Mouse (Mus musculus) olfactory bulb, adult 2 months (tissue): ENCODE measurements around the gene Thbd. TPM values are rescaled to one million over a fixed set of nuclear protein-coding genes. Genes with fewer than 3 reads are reported as not detected.

Experiments
- H3K27ac ChIP-seq: fragments of 200-500 bp; 2 replicates; pipeline ENCODE4 v1.5.1; 2012; ENCODE audit warnings: low read depth, low read length; ENCODE audit not compliant: insufficient read depth
- H3K4me1 ChIP-seq: fragments of 200-500 bp; 2 replicates; pipeline ENCODE4 v1.6.1; 2012; ENCODE audit warnings: low read length; ENCODE audit not compliant: control insufficient read depth, insufficient read depth
- H3K4me3 ChIP-seq: fragments of 200-500 bp; 2 replicates; pipeline ENCODE4 v1.5.1; 2012; ENCODE audit warnings: mild to moderate bottlenecking, low read depth, low read length, moderate library complexity; ENCODE audit not compliant: insufficient read depth
- CTCF ChIP-seq: fragments of 200-500 bp; IDR thresholded peaks from 2 replicates; pipeline ENCODE4 v1.5.1; 2012; ENCODE audit warnings: low read depth, mild to moderate bottlenecking, low read length, moderate library complexity; ENCODE audit not compliant: insufficient read depth
- POLR2A ChIP-seq: fragments of 200-500 bp; IDR thresholded peaks from 2 replicates; pipeline ENCODE4 v1.6.1; 2012; ENCODE audit warnings: mild to moderate bottlenecking, low read depth, low read length, moderate library complexity; ENCODE audit not compliant: insufficient read depth
- WGBS: fragments of 180-500 bp; shearing (Covaris S2); methylation state at CpG from one replicate; pipeline ENCODE4 v1.1.7; 2018; 5-methylcytosine and 5-hydroxymethylcytosine counted together
- polyA plus RNA-seq: library from polyadenylated mRNA; stranded (reverse); fragments of >200 nt; gene quantifications from 2 replicates; pipeline ENCODE4 v1.2.4, GENCODE M21; 2012; ENCODE audit warnings: low replicate concordance; ENCODE audit not compliant: missing spikeins, insufficient read depth, insufficient read length

Thbd gene
- polyA plus RNA-seq, 1 experiment, result not detected

GRCm38 (mm10) chr2:148378817-148379342, 29.1 kb downstream of the Thbd start:
- 71% methylated on average over 1 of the region's 1 CpGs for WGBS
- H3K27ac ChIP-seq, result no peak overlapping the region

DNA sequence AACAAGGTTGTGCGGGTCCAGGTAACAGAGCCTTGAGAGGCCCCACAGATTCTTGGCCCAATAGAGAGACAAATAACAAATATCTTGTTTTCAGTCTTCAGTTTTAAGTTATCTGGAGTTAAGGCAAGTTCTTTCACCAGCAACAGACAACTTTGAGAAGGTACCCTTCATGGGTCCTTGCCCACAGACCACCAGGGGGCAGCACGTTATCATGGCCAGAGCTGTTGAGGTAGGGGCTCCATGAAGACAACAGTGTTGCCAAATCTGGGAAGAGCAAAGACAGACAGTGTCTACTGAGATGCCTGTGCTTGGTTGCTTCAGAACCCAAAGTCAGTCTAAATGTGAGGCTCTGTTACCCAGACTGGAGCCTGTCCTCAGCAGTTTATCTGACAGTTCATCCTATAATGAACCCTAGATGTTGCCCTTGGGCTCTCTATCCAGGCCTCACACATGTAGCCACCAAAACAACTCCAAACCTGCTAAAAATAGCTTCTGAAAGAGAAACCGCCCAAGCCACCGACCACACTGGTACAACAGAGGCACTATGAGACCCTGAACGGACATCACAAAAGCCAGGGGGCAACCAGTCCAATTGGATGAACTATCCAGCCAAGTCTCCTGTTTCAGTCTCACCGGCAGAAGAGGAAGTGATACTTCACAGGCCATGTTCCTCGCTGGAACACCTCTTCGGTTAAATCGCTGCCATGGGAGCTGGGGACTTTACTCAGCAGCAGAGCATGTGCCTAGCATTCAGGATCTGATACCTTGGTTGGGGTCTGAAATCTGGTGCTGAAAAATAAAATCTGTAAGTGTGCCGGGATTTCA, 32.5 kb downstream of the Thbd start:
- Histone ChIP-seq H3K4me1 (no peaks in the 10 kb centered on the region), H3K27ac (no peak overlapping the region), H3K4me3 (no peak overlapping the region)
- TF ChIP-seq POLR2A, result no peak
- no peak for TF ChIP-seq CTCF
- WGBS, result 81% methylated on average over 10 of the region's 10 CpGs

More at GRCm38 (mm10) chr2:148378817-148379342, 29.1 kb downstream of the Thbd start:
- Histone ChIP-seq H3K4me3 (no peak overlapping the region), H3K4me1 (no peaks in the 10 kb centered on the region)
- no peak for TF ChIP-seq CTCF
- TF ChIP-seq POLR2A, result no peak

- H3K27ac ChIP-seq, result no peak overlapping the region
- TF ChIP-seq POLR2A, result no peak
- TF ChIP-seq CTCF, result no peak
- WGBS, result 86% methylated on average over 2 of the region's 2 CpGs
Observed at GRCm38 (mm10) chr2:148373602-148374071, 34.4 kb downstream of the Thbd start.

DNA sequence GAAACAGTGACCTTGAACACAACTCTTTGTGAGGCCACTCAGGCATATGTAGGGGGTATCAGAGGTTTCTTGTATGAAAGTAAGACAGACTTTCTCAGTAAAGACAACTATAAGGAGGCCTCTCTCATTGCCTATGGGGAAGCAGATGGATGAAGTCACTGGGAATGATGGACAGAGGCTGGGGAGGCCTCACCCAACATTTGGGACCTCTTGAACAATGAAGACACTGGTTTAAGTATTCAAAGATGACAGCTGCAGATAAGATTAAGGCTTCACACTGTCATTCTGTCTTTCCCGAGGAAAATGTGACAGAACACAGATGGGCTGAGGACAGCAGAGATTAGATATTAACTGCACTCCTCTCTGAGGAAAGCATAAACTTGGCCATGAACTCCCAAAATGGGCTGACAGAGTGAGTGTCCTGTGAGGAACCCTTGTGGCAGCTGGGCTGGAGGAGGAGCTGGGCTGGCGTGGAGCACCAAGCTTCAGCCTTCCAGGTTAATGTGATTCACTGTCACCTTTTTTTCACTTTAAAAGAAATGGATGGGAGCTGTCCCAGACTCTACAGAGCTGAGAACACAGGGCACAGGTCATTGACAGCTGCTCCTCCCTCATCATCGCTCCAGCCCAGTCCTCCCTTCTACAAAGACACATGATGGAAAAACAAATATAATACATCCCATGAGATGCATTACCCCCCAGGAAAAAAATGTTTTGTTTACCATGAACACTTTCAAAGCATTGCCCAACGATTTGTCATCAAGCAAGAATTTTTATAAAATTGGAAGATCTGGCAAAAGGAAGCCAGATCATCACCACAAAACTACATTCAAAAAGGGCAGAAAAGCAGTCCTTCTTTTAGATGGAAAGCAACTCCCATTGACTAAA, 36.0 kb downstream of the Thbd start:
- 88% methylated on average over 4 of the region's 4 CpGs for WGBS

More at GRCm38 (mm10) chr2:148373602-148374071, 34.4 kb downstream of the Thbd start:
- Histone ChIP-seq H3K4me1 (no peaks in the 10 kb centered on the region), H3K4me3 (no peak overlapping the region)

GRCm38 (mm10) chr2:148365227-148365626, 42.8 kb downstream of the Thbd start:
- Histone ChIP-seq H3K4me3 (no peak overlapping the region), H3K27ac (no peak overlapping the region), H3K4me1 (no peaks in the 10 kb centered on the region)
- 53% methylated on average over 1 of the region's 1 CpGs for WGBS
- TF ChIP-seq CTCF (no peak), POLR2A (no peak)

More for the DNA sequence above, 36.0 kb downstream of the Thbd start:
- H3K27ac ChIP-seq, result no peak overlapping the region
- no peaks in the 10 kb centered on the region for H3K4me1 ChIP-seq
- H3K4me3 ChIP-seq, result no peak overlapping the region
- no peak for TF ChIP-seq CTCF
- TF ChIP-seq POLR2A, result no peak

DNA sequence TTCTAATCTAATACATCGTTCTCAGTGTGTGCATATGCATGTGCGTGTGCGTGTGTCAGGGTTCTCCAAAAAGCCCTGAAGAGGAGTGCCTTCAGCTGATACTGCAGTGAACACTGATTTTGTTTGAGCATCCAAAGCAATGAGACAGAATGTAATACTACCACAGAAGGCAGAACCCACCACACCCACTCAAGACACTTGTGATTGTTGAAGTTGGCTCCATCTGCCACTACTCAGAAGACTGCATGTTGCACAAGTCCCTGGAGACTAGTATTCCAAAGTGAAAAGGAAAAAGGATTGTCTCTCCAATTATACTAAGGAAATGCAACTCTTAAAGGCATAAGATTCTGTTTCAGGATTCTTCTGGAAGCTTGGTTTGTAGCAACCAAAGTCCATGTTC, 43.5 kb downstream of the Thbd start:
- TF ChIP-seq CTCF (no peak), POLR2A (no peak)

GRCm38 (mm10) chr2:148357145-148357544, 50.8 kb downstream of the Thbd start:
- Histone ChIP-seq H3K4me3 (no peak overlapping the region), H3K27ac (no peak overlapping the region), H3K4me1 (no peaks in the 10 kb centered on the region)
- TF ChIP-seq POLR2A (no peak), CTCF (no peak)
- 79% methylated on average over 1 of the region's 1 CpGs for WGBS

More for the DNA sequence above, 43.5 kb downstream of the Thbd start:
- no peak overlapping the region for H3K4me3 ChIP-seq
- 90% methylated on average over 3 of the region's 3 CpGs for WGBS
- H3K27ac ChIP-seq, result no peak overlapping the region
- no peaks in the 10 kb centered on the region for H3K4me1 ChIP-seq

Other genes with a start within 250 kb of the Thbd start
- not detected in 2 replicates for gene Sstr4, start 12.8 kb downstream of the Thbd start, polyA plus RNA-seq
- not detected in 2 replicates for gene Cd93, start 35.4 kb upstream of the Thbd start, polyA plus RNA-seq